Mouse (Mus musculus) cerebellum, adult 11 months (tissue): ENCODE data around the gene 1600002K03Rik.

Experiments used
- DNase-seq: peaks from one replicate; pipeline ENCODE4 v3.0.0; 2022

1600002K03Rik gene

GRCm38 (mm10) chr10:80141786-80142529, 30.8 kb upstream of the 1600002K03Rik start:
- DNase-seq: peak; percentile 93

GRCm38 (mm10) chr10:80142530-80142925, 30.2 kb upstream of the 1600002K03Rik start:
- DNase-seq: no peak

- DNase-seq: no peak
These were observed 29.1 kb upstream of the 1600002K03Rik start for GRCm38 (mm10) chr10:80143664-80144063.

DNA sequence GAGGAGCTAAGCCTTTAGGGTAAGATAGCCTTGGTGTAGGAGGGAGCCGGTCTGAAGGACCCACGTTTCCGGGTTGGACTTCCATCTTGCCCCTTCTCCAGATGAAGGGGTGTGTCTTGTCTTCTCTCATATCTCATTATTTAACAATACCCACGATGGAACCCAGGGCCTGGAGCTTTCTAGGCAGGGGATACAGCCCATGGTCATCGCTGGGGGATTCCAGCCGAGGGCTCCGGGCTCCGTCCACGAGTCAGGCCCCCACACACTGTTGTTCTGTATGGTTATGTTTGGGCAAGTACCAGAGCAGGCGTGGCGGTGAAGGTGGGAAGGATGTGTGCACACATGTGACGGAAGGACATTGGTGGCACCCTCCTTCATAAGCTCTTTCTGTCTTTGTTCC, 28.6 kb upstream of the 1600002K03Rik start:
- DNase-seq: no peak

DNA sequence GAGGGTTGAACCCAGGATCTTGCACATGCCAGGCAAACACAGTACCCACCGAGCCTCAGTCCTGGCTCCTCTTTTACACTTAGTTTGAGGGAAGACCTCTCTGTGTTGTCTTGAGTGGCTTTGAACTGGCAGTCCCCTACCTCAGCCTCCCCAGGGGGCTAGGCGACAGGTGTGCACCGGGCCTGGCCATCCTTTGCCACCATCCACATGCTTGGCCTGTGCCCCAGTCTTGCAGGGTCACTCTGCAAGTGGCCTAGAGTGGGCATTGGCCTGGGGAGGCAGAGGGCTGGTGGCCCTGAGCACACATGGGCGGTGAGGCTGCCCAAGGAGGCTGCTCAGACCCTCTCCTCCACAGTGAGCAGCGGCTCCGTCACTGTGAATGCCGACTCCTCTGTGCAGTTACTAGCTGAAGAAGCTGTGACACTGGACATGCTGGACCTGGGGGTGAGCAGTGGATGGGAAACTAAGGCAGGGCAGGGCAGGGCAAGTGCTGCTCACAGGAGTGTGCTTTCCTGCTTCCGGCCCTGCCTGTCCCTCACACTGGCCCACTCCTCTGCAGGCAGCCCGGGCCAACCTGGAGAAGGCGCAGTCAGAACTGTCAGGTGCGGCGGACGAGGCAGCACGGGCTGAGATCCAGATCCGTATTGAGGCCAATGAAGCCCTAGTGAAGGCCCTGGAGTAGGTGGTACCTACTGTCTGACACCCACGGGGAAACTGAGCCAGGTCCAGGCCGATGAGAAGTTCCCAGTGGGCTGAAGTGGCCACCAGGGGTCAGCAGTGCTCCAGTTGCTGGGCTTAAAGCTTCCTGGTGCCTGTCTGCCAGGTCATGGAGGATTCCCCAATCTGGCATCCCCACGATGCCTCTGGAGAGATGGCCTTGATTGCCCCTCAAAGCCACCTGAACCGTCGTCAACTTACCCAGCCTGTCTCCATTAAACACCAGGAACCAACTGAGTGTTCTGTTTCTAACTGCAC, 27.6 kb upstream of the 1600002K03Rik start:
- peak; percentile 81 for DNase-seq

DNA sequence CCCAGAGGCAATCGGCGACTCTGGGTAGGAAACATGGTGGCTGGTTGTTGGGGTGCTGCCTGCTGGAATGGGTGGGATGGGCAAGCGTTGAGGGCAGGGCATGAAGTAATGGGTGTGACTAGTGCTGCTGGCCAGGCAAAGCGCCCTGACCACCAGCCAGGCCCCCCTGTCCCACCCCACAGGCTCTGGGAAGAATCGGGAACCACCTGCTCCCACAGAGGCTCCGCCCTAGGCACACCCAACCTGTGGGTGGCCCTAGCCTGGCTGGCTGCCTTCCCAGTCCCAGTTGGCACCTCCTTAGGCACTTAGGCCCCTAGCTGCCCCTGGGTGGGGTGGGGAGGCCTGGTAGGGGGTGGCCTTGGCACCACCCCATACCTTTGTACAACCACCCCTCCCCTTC, 26.8 kb upstream of the 1600002K03Rik start:
- DNase-seq: no peak

GRCm38 (mm10) chr10:80146568-80147011, 26.2 kb upstream of the 1600002K03Rik start:
- no peak for DNase-seq

DNA sequence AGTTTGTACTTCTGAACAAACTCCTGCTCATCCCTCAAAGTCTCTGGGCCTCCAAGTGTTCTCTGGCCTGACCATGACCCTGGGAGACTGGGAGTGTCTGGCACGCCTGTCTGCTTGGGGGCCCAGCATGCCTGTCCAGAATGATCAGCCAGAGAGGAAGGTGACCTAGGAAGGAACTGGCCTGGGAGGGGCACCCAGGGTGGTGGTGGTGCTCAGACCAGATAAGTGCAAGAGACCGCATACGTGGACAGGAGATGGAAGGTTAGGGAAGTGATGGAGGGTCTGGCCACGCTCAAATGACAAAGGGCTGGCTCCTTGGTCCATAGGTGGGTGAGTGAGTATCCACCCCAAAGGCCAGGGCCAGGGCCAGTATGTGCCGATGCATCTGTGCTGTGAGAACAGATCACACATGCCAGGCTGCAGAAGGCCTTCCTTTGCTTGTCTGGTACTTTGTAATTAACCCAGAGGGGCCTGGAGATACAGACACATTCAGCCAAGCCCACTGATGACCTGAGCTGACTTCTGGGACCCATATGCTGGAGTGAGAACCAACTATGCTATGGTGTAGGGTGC, 25.5 kb upstream of the 1600002K03Rik start:
- no peak for DNase-seq

DNA sequence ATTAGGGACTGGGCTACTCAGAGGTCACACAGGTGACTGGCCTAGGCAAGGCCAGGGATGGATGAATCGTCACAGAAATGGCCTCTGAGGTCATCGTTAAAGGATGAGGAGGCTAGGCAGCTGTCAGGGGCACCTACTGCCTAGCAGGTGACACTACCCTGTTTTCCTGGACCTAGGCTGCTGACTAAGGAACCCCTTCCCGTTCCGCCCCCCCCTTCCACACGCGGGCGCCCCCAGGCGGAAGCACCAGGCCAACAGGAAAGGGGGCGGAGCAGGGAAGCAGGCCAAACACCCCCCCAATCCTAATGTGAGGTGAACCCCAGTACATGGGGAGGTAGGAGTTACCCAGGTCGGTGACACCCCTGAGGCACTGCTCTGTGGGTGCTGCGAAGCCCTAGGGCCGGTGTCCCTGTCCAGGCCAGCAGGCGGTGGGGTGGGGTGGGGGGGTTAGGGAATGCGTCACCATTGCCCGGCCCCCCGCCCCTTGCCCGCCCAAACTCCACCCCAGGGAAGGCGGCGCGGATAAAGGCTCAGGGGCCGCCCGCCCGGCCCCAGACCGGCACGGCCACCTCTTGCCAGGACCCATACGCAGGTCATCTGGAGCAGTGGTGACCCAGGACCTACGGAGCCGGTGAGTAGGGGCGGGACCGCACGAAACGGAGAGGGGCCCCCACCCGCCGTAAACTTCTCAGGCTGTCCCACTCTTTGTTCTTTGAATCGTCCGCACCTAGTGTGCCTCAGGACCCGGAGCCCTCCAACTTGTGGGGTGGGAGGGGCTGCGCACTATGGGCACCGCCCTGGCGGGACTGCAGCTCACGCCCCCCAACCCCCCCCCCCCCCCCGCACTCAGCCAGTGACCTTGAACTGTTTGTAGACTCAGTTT, 24.8 kb upstream of the 1600002K03Rik start, which contains the start of gene Midn:
Gene Midn (plus strand): TSS at position 554 of the 883 bp plus-strand sequence.
- peak; percentile 77 for DNase-seq

GRCm38 (mm10) chr10:80148610-80149290, 24.0 kb upstream of the 1600002K03Rik start:
- DNase-seq: peak; percentile 94

DNA sequence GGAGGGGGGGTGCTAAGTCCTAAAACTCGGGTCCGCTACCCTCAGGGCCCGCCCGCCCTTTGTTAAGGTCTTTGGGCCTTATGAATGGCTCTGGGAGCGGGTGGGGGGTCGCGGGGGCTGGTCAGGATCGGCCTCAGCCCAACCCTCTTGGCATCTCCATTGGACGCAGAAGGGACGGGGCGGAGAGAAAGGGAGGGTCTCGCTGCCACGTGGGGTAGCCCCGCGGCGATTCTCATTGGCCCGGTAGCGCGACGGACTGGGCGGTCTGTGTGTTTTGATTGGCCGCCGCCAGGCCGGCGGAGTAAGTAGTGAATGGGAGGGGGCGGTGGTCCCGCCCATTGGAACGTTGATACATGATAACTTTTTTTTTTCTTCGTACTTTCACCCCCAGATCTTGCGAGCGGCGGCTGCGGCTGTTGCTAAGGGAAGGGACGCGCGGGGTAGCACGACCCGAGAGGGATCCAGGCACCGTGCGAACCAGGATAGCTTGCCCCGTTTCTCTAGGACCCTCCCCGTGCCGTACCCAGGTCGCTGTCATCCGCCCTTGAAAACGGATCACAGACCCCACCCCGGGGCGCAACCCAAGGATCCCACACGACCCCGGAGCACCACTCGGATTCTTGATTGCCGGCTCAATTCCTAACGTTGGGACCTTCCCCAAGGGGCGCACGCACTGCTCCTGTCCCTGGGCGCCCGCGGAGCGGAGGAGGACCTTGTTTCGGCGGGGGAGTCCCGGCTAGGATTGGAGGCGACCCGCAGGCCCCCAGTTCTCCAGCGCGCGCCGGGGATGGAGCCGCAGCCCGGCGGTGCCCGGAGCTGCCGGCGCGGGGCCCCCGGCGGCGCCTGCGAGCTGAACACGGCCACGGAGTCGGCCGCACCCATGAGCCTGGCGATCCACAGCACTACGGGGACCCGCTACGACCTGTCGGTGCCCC, 23.2 kb upstream of the 1600002K03Rik start:
- DNase-seq: peak; percentile 95

GRCm38 (mm10) chr10:80150226-80151210, 22.2 kb upstream of the 1600002K03Rik start:
- peak; percentile 75 for DNase-seq

- DNase-seq: no peak
These were observed 21.3 kb upstream of the 1600002K03Rik start for GRCm38 (mm10) chr10:80151211-80152034.

GRCm38 (mm10) chr10:80152071-80152872, 20.5 kb upstream of the 1600002K03Rik start:
- no peak for DNase-seq

DNA sequence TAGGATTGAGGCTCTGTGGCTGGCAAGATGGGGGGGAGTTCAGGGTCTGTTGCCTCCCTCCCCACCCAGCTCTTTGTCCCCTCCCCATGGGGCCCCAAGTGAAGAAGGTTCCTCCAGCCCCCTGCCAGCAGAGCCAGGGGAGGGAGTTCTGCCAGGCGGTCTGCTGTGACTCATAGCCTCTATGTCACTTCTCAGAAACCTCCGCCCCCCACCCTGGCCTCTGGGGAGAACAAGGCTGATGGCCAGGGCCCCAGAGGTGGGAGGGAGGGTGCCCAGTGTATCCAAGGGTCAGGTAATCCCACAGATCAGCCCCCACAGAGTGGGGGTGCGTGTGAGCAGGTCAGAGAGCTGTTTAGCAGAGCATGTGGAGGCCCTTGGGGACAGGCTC, 19.9 kb upstream of the 1600002K03Rik start:
- DNase-seq: no peak

DNA sequence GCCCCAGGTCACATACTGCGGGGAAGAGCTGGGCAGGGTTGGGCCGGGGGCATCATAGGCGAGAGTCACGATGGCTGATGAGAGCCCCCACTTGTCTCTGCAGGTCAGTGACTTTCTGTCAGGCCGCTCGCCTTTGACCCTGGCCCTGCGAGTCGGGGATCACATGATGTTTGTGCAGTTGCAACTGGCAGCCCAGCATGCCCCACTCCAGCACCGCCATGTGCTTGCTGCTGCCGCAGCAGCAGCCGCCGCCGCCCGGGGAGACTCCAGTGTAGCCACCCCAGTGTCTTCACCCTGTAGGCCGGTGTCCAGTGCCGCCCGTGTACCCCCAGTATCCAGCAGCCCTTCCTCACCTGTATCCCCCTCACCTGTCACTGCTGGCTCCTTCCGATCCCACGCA, 19.0 kb upstream of the 1600002K03Rik start:
- no peak for DNase-seq

DNA sequence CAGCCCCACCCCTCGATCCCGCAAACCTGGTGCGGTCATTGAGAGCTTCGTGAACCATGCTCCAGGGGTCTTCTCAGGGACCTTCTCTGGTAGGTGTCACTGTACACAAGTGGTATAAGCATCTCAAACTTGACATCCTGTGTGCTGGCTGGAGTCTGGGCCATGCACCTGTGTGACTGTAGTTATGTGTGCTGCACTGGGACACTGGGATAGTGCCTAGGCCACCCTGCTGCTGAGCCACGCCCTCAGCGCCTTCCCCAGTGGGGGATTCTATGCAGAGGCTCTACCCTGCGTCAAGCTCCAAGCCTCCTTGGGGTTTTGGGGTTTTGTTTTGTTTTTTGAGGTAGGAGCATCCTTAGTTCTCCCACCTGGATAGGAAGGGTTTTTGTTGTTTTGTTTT, 18.4 kb upstream of the 1600002K03Rik start:
- no peak for DNase-seq
